Mouse (Mus musculus) bone marrow, adult 2 months (tissue): ENCODE data around the gene Ccdc12. TPM values are rescaled to one million over a fixed set of nuclear protein-coding genes. Genes with fewer than 3 reads are reported as not detected.
A peak's percentile ranks its signal among the peaks of the same experiment; 100 is the strongest.

Experiments
- H3K27ac ChIP-seq: fragments of 200-500 bp; 2 replicates; pipeline ENCODE4 v1.5.1; 2012; ENCODE audit warnings: low read depth, mild to moderate bottlenecking, control low read depth, inconsistent platforms, low read length; ENCODE audit not compliant: control insufficient read depth, poor library complexity, insufficient read depth
- H3K4me1 ChIP-seq: fragments of 200-500 bp; 2 replicates; pipeline ENCODE4 v1.6.1; 2011; ENCODE audit warnings: low read length; ENCODE audit not compliant: control insufficient read depth, insufficient read depth
- H3K4me3 ChIP-seq: fragments of 200-500 bp; replicated peaks from 2 replicates; pipeline ENCODE3; 2011; ENCODE audit warnings: mild to moderate bottlenecking, low read depth, low read length, control low read depth; ENCODE audit not compliant: control insufficient read depth
- CTCF ChIP-seq: fragments of 200-500 bp; IDR thresholded peaks from 2 replicates; pipeline ENCODE4 v1.5.1; 2011; ENCODE audit warnings: low read length, control low read depth; ENCODE audit not compliant: control insufficient read depth, insufficient read depth
- POLR2A ChIP-seq: fragments of 200-500 bp; IDR thresholded peaks from 2 replicates; pipeline ENCODE4 v1.6.1; 2011; ENCODE audit warnings: low read depth, mild to moderate bottlenecking, control low read depth, low read length, borderline replicate concordance; ENCODE audit not compliant: control insufficient read depth
- WGBS: fragments of 180-500 bp; shearing (Covaris S2); methylation state at CpG from one replicate; pipeline ENCODE4 v1.1.7; 2018; 5-methylcytosine and 5-hydroxymethylcytosine counted together
- polyA plus RNA-seq: library from polyadenylated mRNA; stranded (reverse); fragments of >200 nt; gene quantifications from 2 replicates; pipeline ENCODE4 v1.2.4, GENCODE M21; 2011; ENCODE audit warnings: low replicate concordance; ENCODE audit not compliant: missing spikeins, insufficient read depth, insufficient read length

Gene Ccdc12
- polyA plus RNA-seq, 1 experiment, result 168 TPM

DNA sequence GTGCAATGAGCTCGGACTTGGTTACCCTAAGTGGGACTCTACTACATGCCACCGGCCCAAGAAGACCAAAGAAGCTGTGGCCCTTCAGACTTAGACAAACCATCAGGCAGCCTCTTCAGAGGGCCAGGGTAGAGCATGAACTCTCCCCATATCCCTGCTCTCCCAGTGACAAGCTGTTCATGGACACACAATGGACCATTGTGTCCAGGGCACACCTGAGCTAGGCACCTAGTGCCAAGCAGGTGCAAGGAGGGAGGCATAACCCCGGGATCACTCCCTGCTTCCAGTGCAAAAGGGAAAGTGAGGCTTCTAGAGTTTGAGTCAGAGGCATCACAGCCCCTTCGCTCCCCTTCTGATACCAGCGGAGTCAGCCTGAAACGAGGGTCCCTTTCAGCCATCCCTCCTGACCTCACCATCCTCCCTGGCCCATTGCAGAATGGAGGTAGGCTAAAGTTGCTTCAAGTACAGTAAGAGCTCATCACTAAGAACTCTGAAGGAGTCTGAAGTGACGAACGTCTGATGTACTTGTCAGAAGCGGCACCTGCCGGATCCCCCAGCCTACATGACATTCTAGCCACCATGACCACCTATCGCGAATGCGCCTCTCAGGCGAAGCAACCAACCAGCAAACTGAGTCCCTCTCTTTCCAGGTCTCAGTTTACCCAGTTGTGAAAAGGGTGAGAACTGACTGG, 3.2 kb upstream of the Ccdc12 start:
- peaks cover 11% of the 10 kb centered on the region for H3K4me1 ChIP-seq
- WGBS, result 3% methylated on average over 14 of the region's 14 CpGs
- peak overlapping the region; percentile 73 for H3K27ac ChIP-seq
- TF ChIP-seq CTCF, result no peak
- TF ChIP-seq POLR2A, result no peak
- H3K4me3 ChIP-seq, result peak overlapping the region; percentile 77

DNA sequence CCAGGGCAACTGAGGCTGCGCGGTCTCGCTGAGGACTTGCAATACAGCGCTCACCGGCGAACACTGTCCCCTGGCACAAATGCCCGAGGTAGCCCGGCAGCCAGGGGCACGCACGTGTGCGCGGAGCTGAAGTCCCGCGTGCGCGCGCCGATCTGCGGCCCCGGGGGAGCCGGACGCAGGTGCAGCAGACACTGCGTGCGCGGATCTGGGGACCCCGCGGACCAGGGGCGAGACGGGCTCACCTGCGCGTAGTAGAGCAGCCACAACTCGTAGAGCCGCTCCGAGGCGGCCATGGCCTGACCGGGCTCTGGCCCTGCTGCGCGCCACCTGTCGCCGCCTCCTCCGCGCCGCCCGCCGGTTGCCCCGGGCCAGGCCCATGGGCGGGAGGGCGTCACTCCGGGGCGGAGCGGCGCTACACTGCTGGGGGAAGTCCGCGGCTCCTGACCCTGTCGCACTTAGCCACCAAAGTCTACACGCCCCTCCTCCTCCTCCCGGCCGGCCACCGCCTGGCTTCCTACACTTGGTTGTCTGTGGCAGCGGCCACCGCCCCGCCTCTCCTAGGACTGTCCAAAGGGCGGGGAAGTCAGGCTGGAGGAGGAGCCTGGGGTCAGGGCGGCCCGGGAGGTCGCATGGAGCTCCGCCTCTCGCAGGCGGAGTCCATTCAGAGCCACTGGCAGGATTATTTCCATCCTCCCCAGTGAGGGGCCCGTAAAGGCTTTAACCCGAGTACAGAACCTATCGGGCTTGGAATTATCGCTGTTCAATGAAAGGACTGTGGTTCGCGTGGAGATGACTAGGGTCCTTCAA, 2.4 kb upstream of the Ccdc12 start, which contains the start of gene Nbeal2:
Nbeal2 (minus strand) TSS at position 507 of the 807 bp plus-strand sequence.
- TF ChIP-seq CTCF (no peak), POLR2A (peak; percentile 69; the same call in 1 of the 2 replicates)
- Histone ChIP-seq H3K4me1 (peaks cover 9% of the 10 kb centered on the region), H3K4me3 (peak within 1 kb of the TSS; percentile 77), H3K27ac (peak within 1 kb of the TSS; percentile 73)
- under 1% methylated on average over 70 of the region's 75 CpGs for WGBS

DNA sequence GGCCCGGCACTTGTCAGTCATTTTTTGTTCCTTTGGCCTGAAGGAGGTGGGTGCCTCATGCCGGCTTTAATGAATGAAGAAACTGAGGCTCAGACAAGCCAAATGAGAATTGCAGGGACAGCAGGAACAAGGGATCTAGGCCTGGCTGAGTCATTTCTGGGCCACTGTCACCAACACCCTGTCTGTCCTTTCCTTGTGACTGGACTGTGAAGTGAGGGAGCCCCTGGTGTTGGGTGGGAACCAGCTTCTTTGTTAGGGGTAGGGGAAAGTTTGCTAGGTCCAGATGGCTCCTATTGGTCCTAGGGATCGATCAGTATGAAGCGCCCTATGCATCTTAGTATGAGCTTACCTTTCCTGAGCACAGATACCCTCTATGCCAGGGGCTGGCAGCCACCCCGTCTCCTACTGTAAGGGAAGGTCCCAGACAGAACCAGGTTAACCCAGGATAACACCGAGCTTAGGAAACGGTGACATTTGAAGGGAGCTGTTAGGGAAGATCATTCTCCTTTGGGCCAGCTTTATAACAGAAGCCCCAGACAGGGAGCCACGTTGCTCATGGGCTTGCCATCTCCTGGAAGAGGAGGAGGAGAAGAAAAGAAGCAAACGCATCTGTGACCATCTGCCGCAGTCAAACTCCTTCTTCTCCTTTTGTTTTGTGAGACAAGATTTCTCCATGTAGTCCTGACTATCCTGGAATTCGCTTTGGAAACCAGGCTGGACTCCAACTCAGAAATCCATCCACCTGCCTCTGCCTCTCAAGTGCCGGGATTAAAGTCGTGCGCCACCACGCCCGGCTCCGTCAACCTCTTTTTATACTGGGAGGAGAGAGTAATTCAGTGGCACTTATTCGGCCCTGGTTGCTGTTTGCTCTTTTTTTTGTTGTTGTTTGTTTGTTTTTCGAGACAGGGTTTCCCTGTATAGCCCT, 1.3 kb upstream of the Ccdc12 start:
- H3K27ac ChIP-seq, result peak overlapping the region; percentile 20; the same call in 1 of the 2 replicates
- peaks cover 13% of the 10 kb centered on the region for H3K4me1 ChIP-seq
- TF ChIP-seq POLR2A (no peak), CTCF (no peak)
- no peak overlapping the region for H3K4me3 ChIP-seq
- 79% methylated on average over 19 of the region's 19 CpGs for WGBS

DNA sequence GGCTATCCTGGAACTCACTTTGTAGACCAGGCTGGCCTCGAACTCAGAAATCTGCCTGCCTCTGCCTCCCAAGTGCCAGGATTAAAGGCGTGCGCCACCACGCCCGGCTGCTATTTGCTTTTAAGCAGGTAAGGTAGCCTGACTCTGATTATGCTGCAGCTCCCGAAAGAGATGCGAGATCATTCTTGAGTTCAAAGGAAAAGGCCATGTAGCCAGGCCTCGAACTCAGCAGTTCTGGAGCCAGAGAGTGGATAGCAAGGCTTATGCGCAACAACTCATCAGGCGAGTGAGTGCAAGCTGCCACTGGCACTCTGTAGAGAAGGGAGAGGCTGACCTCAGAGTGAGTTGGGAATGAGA, 674 bp upstream of the Ccdc12 start:
- TF ChIP-seq CTCF (no peak), POLR2A (no peak)
- WGBS, result 88% methylated on average over 10 of the region's 10 CpGs
- Histone ChIP-seq H3K4me3 (peak overlapping the region; percentile 84), H3K4me1 (peaks cover 14% of the 10 kb centered on the region), H3K27ac (peak overlapping the region; percentile 14)

DNA sequence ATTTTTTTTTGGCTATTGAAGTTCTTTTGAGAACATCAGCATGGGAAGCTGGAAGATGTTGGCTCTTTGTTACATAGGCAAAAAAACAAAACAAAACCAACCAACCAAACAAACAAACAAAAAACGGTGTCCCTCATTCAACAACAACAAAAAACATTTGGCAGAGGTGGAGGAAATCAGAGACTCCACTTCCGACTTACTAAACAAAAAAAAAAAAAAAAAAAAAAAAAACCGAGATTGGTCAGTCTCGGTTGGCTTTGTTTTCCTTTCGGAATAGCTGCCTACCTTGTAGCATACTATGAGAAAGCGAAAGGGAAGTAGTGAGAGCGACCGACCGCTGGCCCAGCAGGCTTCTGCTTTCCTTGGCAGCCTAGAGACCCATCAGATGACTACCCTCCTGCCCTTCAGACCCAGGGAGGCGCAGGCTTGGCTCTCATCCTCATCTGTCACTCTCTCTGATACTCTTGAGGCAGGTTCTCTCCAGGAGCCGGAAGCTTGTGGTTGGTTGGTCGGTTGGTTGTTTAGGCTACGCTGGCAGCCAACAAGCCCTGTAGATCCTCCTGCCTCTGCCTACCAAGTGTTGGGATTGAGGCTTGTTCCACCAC, 1.3 kb downstream of the Ccdc12 start:
- peaks cover 17% of the 10 kb centered on the region for H3K4me1 ChIP-seq
- WGBS, result 7% methylated on average over 13 of the region's 13 CpGs
- peak overlapping the region; percentile 55 for H3K4me3 ChIP-seq
- H3K27ac ChIP-seq, result peak overlapping the region; percentile 73
- TF ChIP-seq POLR2A, result no peak
- TF ChIP-seq CTCF, result no peak

DNA sequence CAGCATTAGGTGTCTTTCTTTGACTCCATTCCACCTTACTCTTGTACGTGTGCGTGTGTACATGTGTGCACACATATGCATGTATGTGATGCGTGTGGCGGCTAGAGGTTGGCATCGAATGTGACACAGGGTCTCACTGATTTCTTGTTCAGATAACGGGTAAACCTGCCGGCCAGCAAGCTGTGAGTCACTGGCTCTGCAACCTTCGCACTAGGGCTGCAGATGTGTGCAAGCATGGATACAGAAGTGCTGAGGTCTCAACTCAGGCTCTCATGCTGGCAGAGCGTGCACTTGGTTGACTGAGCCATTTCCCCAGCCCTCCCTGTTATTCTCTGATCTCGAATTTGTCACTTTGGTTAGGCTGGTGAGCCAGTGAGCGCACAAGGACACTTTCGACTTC, 3.2 kb downstream of the Ccdc12 start:
- no peak for TF ChIP-seq POLR2A
- TF ChIP-seq CTCF, result no peak
- H3K4me1 ChIP-seq, result peaks cover 15% of the 10 kb centered on the region
- no peak overlapping the region; the same call in 1 of the 2 replicates for H3K27ac ChIP-seq
- WGBS, result 81% methylated on average over 12 of the region's 12 CpGs
- H3K4me3 ChIP-seq, result no peak overlapping the region

DNA sequence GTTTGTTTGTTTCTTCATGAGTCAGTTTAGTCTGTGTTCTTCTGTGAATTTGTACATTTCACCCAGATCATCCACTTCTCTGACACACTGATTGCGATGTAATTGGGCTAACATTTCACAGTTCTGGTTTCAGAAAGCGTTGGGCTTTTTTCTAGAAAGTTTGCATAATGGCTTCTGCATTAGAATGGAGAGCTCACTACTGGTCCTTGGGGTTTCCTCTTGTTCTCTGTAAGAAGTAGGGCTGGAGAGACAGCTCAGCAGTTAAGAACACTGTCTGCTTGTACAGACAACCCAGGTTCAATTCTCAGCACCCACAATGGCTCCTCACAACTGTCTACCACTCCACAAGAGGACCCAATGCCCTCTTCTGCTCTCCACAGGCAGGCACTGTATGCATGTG, 3.9 kb downstream of the Ccdc12 start:
- 48% methylated on average over 2 of the region's 2 CpGs for WGBS
- Histone ChIP-seq H3K27ac (no peak overlapping the region), H3K4me3 (no peak overlapping the region), H3K4me1 (peaks cover 15% of the 10 kb centered on the region)
- no peak for TF ChIP-seq CTCF
- TF ChIP-seq POLR2A, result no peak
